Mouse (Mus musculus) E14TG2a.4 (cell line): ENCODE results near the gene Lrrfip2.

Experiments
- H3K27me3 ChIP-seq: 2 replicates; pipeline ENCODE4 v1.6.1; 2014; ENCODE audit warnings: low read length, control low read depth; ENCODE audit not compliant: insufficient read depth
- H3K36me3 ChIP-seq: 2 replicates; pipeline ENCODE4 v1.6.1; 2014; ENCODE audit warnings: low read length, control low read depth; ENCODE audit not compliant: insufficient read depth
- H3K4me1 ChIP-seq: replicated peaks from 2 replicates; pipeline ENCODE4 v1.6.1; 2014; ENCODE audit warnings: low read depth, low read length, control low read depth
- H3K4me3 ChIP-seq: replicated peaks from 2 replicates; pipeline ENCODE4 v1.5.1; 2014; ENCODE audit warnings: mild to moderate bottlenecking, low read length
- H3K9me3 ChIP-seq: 2 replicates; pipeline ENCODE4 v1.6.1; 2014; ENCODE audit warnings: low read length, control low read depth
- CTCF ChIP-seq: conservative IDR thresholded peaks from 2 replicates; pipeline ENCODE4 v1.5.1; 2014; ENCODE audit warnings: low read length
- NANOG ChIP-seq: IDR thresholded peaks from 2 replicates; pipeline ENCODE4 v1.6.1; 2014; ENCODE audit warnings: borderline replicate concordance, low read length, mixed read lengths
- POU5F1 ChIP-seq: IDR thresholded peaks from 2 replicates; pipeline ENCODE4 v1.6.1; 2014; ENCODE audit warnings: low read length, borderline replicate concordance

Lrrfip2 gene

DNA sequence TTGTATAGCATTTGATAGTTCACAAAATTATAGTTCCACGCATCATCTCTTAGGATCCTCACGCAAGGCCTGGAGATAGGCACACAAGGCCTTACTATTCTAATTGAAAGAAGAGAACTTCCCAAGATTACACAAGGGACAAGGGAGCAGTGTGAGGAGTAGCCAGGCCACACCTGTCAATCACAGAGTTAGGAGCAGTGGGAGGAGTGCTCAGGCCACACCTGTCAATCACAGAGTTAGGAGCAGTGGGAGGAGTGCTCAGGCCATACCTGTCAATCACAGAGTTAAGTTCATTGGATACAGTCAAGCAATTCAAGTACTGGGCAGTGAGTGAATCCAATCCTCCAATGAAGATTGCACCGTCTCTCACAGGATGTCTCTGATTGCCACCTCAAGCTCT, 17.0 kb upstream of the Lrrfip2 start:
- H3K4me3 ChIP-seq, result no peak overlapping the region
- TF ChIP-seq NANOG (no peak), POU5F1 (no peak), CTCF (no peak)

GRCm38 (mm10) chr9:111103293-111103692, 14.1 kb upstream of the Lrrfip2 start:
- H3K36me3 ChIP-seq, result no peaks in the 10 kb centered on the region
- TF ChIP-seq CTCF (no peak), POU5F1 (no peak), NANOG (no peak)
- H3K9me3 ChIP-seq, result no peaks in the 10 kb centered on the region
- H3K4me3 ChIP-seq, result no peak overlapping the region
- H3K27me3 ChIP-seq, result no peaks in the 10 kb centered on the region
- no peaks in the 10 kb centered on the region for H3K4me1 ChIP-seq

More for the DNA sequence above, 17.0 kb upstream of the Lrrfip2 start:
- no peaks in the 10 kb centered on the region for H3K36me3 ChIP-seq
- peaks cover 4% of the 10 kb centered on the region; the same call in 1 of the 2 replicates for H3K27me3 ChIP-seq
- no peaks in the 10 kb centered on the region for H3K9me3 ChIP-seq
- H3K4me1 ChIP-seq, result peaks cover 12% of the 10 kb centered on the region

- no peak for TF ChIP-seq NANOG
- TF ChIP-seq POU5F1, result no peak
- no peak for TF ChIP-seq CTCF
- no peaks in the 10 kb centered on the region for H3K27me3 ChIP-seq
- no peaks in the 10 kb centered on the region for H3K9me3 ChIP-seq
- H3K4me3 ChIP-seq, result no peak overlapping the region
- no peaks in the 10 kb centered on the region for H3K36me3 ChIP-seq
- H3K4me1 ChIP-seq, result no peaks in the 10 kb centered on the region
Measured at GRCm38 (mm10) chr9:111103893-111104292, 13.5 kb upstream of the Lrrfip2 start.

DNA sequence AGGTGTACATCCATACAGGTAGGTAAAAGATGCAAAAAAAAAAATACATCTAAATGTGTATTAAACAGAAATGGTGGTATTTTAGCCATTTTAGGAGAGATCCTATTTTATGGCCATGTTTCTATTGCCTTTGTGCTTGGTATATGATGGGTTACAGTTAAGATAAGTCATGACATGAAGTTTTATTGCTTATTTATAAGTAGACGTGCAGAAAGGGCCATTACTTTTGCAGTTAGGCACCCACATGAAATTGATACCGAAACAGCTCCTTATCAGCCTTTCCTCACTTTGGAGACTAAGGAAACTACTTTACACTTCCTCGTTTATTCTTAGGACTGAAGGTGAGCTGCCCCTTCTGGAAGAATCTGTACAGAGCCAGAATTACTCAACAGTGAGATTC, 9.5 kb upstream of the Lrrfip2 start:
- H3K27me3 ChIP-seq, result no peaks in the 10 kb centered on the region
- no peak overlapping the region for H3K4me3 ChIP-seq
- no peaks in the 10 kb centered on the region for H3K36me3 ChIP-seq
- H3K4me1 ChIP-seq, result no peaks in the 10 kb centered on the region
- no peaks in the 10 kb centered on the region for H3K9me3 ChIP-seq
- TF ChIP-seq CTCF, result no peak
- TF ChIP-seq NANOG, result no peak
- no peak for TF ChIP-seq POU5F1

GRCm38 (mm10) chr9:111117794-111118251, 431 bp downstream of the Lrrfip2 start:
- H3K4me3 ChIP-seq, result peak overlapping the region; percentile 95
- H3K9me3 ChIP-seq, result no peaks in the 10 kb centered on the region
- peaks cover 14% of the 10 kb centered on the region for H3K36me3 ChIP-seq
- H3K4me1 ChIP-seq, result peaks cover 19% of the 10 kb centered on the region
- TF ChIP-seq CTCF, result no peak
- no peak for TF ChIP-seq POU5F1
- no peak for TF ChIP-seq NANOG
- H3K27me3 ChIP-seq, result no peaks in the 10 kb centered on the region

GRCm38 (mm10) chr9:111118252-111118890, 979 bp downstream of the Lrrfip2 start:
- H3K4me1 ChIP-seq, result peaks cover 19% of the 10 kb centered on the region
- peaks cover 14% of the 10 kb centered on the region for H3K36me3 ChIP-seq
- no peaks in the 10 kb centered on the region for H3K9me3 ChIP-seq
- H3K27me3 ChIP-seq, result no peaks in the 10 kb centered on the region
- TF ChIP-seq POU5F1 (no peak), CTCF (no peak), NANOG (no peak)
- H3K4me3 ChIP-seq, result peak overlapping the region; percentile 95

DNA sequence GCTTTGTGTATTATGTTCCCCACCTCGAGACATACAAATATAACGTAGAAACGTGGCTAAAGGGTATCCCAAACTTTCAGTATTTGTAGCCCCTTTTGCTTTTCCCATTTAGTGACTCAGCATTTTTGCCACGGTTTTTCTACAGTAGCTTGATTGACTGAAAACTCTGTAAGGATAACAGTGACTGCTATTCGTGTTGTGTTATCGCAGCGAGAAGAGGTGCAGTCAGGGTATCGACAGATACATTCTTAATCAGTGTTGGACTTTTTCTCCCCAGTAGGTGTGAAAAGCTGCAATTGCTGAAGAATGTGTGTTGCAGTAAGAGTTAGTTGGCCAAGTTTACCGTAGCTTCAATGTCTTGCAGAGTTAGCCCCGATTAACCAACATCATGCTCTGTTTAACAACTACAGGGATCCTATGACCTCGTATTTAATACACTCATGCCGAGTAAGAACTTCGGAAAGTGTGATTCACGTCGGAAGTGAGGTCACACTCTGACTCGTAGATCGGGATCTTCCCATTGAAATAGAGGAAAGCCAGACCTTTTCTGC, 1.6 kb downstream of the Lrrfip2 start:
- Histone ChIP-seq H3K4me1 (peaks cover 19% of the 10 kb centered on the region), H3K9me3 (no peaks in the 10 kb centered on the region), H3K4me3 (peak overlapping the region; percentile 95), H3K36me3 (peaks cover 14% of the 10 kb centered on the region), H3K27me3 (no peaks in the 10 kb centered on the region)
- TF ChIP-seq CTCF (no peak), POU5F1 (no peak), NANOG (no peak)

DNA sequence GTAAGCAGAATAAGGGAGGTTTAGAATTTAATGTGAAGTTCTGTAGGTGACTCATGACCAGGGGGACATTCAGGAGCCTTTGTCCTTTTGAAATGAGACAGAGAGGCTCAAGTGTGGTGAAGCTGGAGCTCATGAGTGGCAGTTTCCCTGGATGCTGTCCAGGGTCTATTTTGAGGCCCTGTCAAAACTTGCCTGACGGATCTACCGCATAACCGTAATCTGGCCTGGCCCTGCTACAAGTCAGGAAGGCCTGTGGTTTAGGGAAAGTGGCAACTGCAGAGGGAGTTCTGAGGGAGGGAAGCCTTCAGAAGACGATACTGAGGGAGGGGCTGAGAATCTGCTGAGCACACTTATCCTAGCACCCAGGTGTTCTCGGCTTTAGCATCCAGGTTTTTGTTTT, 5.1 kb downstream of the Lrrfip2 start:
- no peak for TF ChIP-seq POU5F1
- TF ChIP-seq CTCF, result no peak
- no peak for TF ChIP-seq NANOG
- no peaks in the 10 kb centered on the region for H3K9me3 ChIP-seq
- H3K27me3 ChIP-seq, result no peaks in the 10 kb centered on the region
- H3K36me3 ChIP-seq, result peaks cover 14% of the 10 kb centered on the region
- peaks cover 11% of the 10 kb centered on the region for H3K4me1 ChIP-seq
- no peak overlapping the region for H3K4me3 ChIP-seq

DNA sequence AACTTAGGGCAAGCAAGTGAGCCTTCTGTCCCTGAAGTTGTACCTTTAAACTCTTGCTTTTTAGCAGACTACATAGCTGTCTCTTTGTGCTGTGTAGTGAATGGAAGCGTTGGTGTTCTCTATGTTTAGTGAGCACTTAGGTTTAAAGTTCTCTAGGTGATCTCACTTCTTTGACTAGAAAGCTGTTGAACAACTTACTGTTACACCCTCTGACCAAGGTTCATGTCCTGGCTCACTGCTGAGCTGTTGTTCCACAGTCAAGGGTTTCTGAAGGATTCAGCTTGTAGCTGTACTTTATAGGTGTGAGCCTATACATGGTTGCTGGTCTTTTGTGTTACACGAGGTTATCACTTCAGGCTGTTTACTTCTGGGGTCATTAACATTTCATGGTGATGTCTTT, 5.9 kb downstream of the Lrrfip2 start:
- Histone ChIP-seq H3K4me3 (no peak overlapping the region), H3K4me1 (peaks cover 13% of the 10 kb centered on the region), H3K36me3 (peaks cover 14% of the 10 kb centered on the region), H3K27me3 (no peaks in the 10 kb centered on the region), H3K9me3 (no peaks in the 10 kb centered on the region)
- TF ChIP-seq POU5F1 (no peak), CTCF (no peak), NANOG (no peak)
